Mouse (Mus musculus) kidney, adult 2 months (tissue): ENCODE measurements at regions not wholly inside any gene's neighbourhood (a gene's known extent, or its start where the extent isn't known, plus 50 kb on each side); places are given as distances from the start of the nearest gene placed in this dataset.

Experiments used
- DNase-seq: peaks from one replicate; pipeline ENCODE4 v3.0.0; 2021
- H3K27ac ChIP-seq: fragments of 200-500 bp; 2 replicates; pipeline ENCODE4 v1.5.1; 2012; ENCODE audit warnings: low read depth, low read length, control low read depth, inconsistent platforms; ENCODE audit not compliant: insufficient read depth
- H3K27me3 ChIP-seq: fragments of 200-500 bp; replicated peaks from 2 replicates; pipeline ENCODE4 v1.6.1; 2012; ENCODE audit warnings: mild to moderate bottlenecking, moderate library complexity, low read length, inconsistent platforms; ENCODE audit not compliant: control insufficient read depth, insufficient read depth
- H3K36me3 ChIP-seq: fragments of 200-500 bp; 2 replicates; pipeline ENCODE4 v1.6.1; 2012; ENCODE audit warnings: mild to moderate bottlenecking, moderate library complexity, low read length, inconsistent platforms; ENCODE audit not compliant: control insufficient read depth, insufficient read depth
- H3K4me1 ChIP-seq: fragments of 200-500 bp; 2 replicates; pipeline ENCODE4 v1.6.1; 2011; ENCODE audit warnings: low read length; ENCODE audit not compliant: control insufficient read depth, insufficient read depth
- H3K4me3 ChIP-seq: fragments of 200-500 bp; 2 replicates; pipeline ENCODE4 v1.5.1; 2011; ENCODE audit warnings: mild to moderate bottlenecking, low read depth, low read length, control low read depth; ENCODE audit not compliant: insufficient read depth
- CTCF ChIP-seq: fragments of 200-500 bp; conservative IDR thresholded peaks from 2 replicates; pipeline ENCODE4 v1.5.1; 2011; ENCODE audit warnings: low read depth, mild to moderate bottlenecking, control low read depth, low read length, moderate library complexity, mixed read lengths; ENCODE audit not compliant: insufficient read depth, insufficient read length
- POLR2A ChIP-seq: fragments of 200-500 bp; IDR thresholded peaks from one replicate; pipeline ENCODE4 v1.6.1; 2011; ENCODE audit warnings: low read depth, low read length, control low read depth
- WGBS: fragments of 180-500 bp; shearing (Covaris S2); methylation state at CpG from one replicate; pipeline ENCODE4 v1.1.7; 2018; 5-methylcytosine and 5-hydroxymethylcytosine counted together

- 73% methylated on average over 10 of the region's 10 CpGs for WGBS
- TF ChIP-seq CTCF (no peak), POLR2A (no peak)
Measured at GRCm38 (mm10) chr2:178987935-178988334, 454.3 kb upstream of the Cdh4 start.

GRCm38 (mm10) chr2:178989291-178989690 is 452.9 kb upstream of the Cdh4 start:
- TF ChIP-seq POLR2A (no peak), CTCF (no peak)
- no peak overlapping the region for H3K27ac ChIP-seq
- no peaks in the 10 kb centered on the region for H3K36me3 ChIP-seq
- no peaks in the 10 kb centered on the region for H3K27me3 ChIP-seq
- no peak overlapping the region for H3K4me3 ChIP-seq
- H3K4me1 ChIP-seq = no peaks in the 10 kb centered on the region
- DNase-seq = no peak
- WGBS = 89% methylated on average over 7 of the region's 7 CpGs

More at GRCm38 (mm10) chr2:178987935-178988334, 454.3 kb upstream of the Cdh4 start:
- Histone ChIP-seq H3K4me3 (no peak overlapping the region), H3K36me3 (no peaks in the 10 kb centered on the region), H3K27me3 (no peaks in the 10 kb centered on the region), H3K27ac (no peak overlapping the region), H3K4me1 (no peaks in the 10 kb centered on the region)
- DNase-seq = no peak

- no peak for TF ChIP-seq CTCF
- no peak for TF ChIP-seq POLR2A
- WGBS = 86% methylated on average over 1 of the region's 1 CpGs
- Histone ChIP-seq H3K27me3 (no peaks in the 10 kb centered on the region), H3K4me1 (no peaks in the 10 kb centered on the region), H3K27ac (no peak overlapping the region), H3K36me3 (no peaks in the 10 kb centered on the region), H3K4me3 (no peak overlapping the region)
- no peak for DNase-seq
Measured at GRCm38 (mm10) chr2:178989784-178990183, 452.4 kb upstream of the Cdh4 start.

GRCm38 (mm10) chr2:178990959-178991358 is 451.3 kb upstream of the Cdh4 start:
- TF ChIP-seq CTCF (no peak), POLR2A (no peak)
- Histone ChIP-seq H3K36me3 (no peaks in the 10 kb centered on the region), H3K27me3 (no peaks in the 10 kb centered on the region), H3K27ac (no peak overlapping the region), H3K4me3 (no peak overlapping the region), H3K4me1 (no peaks in the 10 kb centered on the region)
- no peak for DNase-seq
- WGBS = 84% methylated on average over 4 of the region's 4 CpGs

GRCm38 (mm10) chr2:178992334-178993116 is 449.7 kb upstream of the Cdh4 start:
- Histone ChIP-seq H3K4me3 (no peak overlapping the region), H3K27ac (no peak overlapping the region), H3K27me3 (no peaks in the 10 kb centered on the region), H3K36me3 (no peaks in the 10 kb centered on the region), H3K4me1 (no peaks in the 10 kb centered on the region)
- WGBS = 81% methylated on average over 8 of the region's 8 CpGs
- no peak for DNase-seq
- TF ChIP-seq POLR2A (no peak), CTCF (no peak)

GRCm38 (mm10) chr2:178997921-178998320 is 444.3 kb upstream of the Cdh4 start:
- Histone ChIP-seq H3K4me3 (no peak overlapping the region), H3K36me3 (no peaks in the 10 kb centered on the region), H3K27ac (no peak overlapping the region), H3K4me1 (no peaks in the 10 kb centered on the region), H3K27me3 (no peaks in the 10 kb centered on the region)
- 22% methylated on average over 2 of the region's 2 CpGs for WGBS
- no peak for DNase-seq
- TF ChIP-seq POLR2A (no peak), CTCF (no peak)

- H3K36me3 ChIP-seq = no peaks in the 10 kb centered on the region
- no peaks in the 10 kb centered on the region for H3K27me3 ChIP-seq
- no peak for TF ChIP-seq CTCF
- TF ChIP-seq POLR2A = no peak
- WGBS = 28% methylated on average over 17 of the region's 17 CpGs
- DNase-seq = no peak
- no peak overlapping the region for H3K27ac ChIP-seq
- no peaks in the 10 kb centered on the region for H3K4me1 ChIP-seq
- no peak overlapping the region for H3K4me3 ChIP-seq
Measured at GRCm38 (mm10) chr2:179000448-179001081, 441.7 kb upstream of the Cdh4 start.
